Mouse (Mus musculus): Measurements from ENCODE around the gene D430019H16Rik. TPM values are rescaled to one million over a fixed set of nuclear protein-coding genes. Genes with fewer than 3 reads are reported as not detected.

Gene D430019H16Rik
- polyA plus RNA-seq, 1 experiment from 2014 or later: 1.6 TPM

GRCm38 (mm10) chr12:105539649-105540048 is 86.0 kb downstream of the D430019H16Rik start:
- no peaks in the 10 kb centered on the region for H3K36me3 ChIP-seq
- no peak for ATAC-seq (ENCODE audit: insufficient number of reproducible peaks, low FRiP score, low TSS enrichment, low read depth)
- no peak overlapping the region for H3K9ac ChIP-seq
- no peaks in the 10 kb centered on the region for H3K4me1 ChIP-seq
- H3K27me3 ChIP-seq: no peaks in the 10 kb centered on the region
- H3K4me3 ChIP-seq (replicated peaks): no peak overlapping the region
- H3K4me2 ChIP-seq (replicated peaks): no peak overlapping the region
- WGBS: 88% methylated on average over 10 of the region's 10 CpGs
- H3K9me3 ChIP-seq (replicated peaks): no peaks in the 10 kb centered on the region
- no peak overlapping the region for H3K27ac ChIP-seq (replicated peaks)

GRCm38 (mm10) chr12:105541590-105542402 is 88.1 kb downstream of the D430019H16Rik start:
- no peak overlapping the region for H3K4me3 ChIP-seq (replicated peaks)
- no peak overlapping the region for H3K9ac ChIP-seq
- H3K4me1 ChIP-seq: peaks cover 10% of the 10 kb centered on the region
- no peak for ATAC-seq (ENCODE audit: insufficient number of reproducible peaks, low FRiP score, low TSS enrichment, low read depth)
- H3K9me3 ChIP-seq (replicated peaks): no peaks in the 10 kb centered on the region
- 72% methylated on average over 12 of the region's 12 CpGs for WGBS
- H3K27me3 ChIP-seq: no peaks in the 10 kb centered on the region
- no peak overlapping the region for H3K27ac ChIP-seq (replicated peaks)
- no peak overlapping the region for H3K4me2 ChIP-seq (replicated peaks)
- no peaks in the 10 kb centered on the region for H3K36me3 ChIP-seq

- 75% methylated on average over 3 of the region's 3 CpGs for WGBS
- H3K9ac ChIP-seq: no peak overlapping the region
- H3K4me2 ChIP-seq (replicated peaks): no peak overlapping the region
- no peak for ATAC-seq (ENCODE audit: insufficient number of reproducible peaks, low FRiP score, low TSS enrichment, low read depth)
- no peaks in the 10 kb centered on the region for H3K9me3 ChIP-seq (replicated peaks)
- H3K4me1 ChIP-seq: peaks cover 10% of the 10 kb centered on the region
- H3K36me3 ChIP-seq: no peaks in the 10 kb centered on the region
- no peaks in the 10 kb centered on the region for H3K27me3 ChIP-seq
- no peak overlapping the region for H3K27ac ChIP-seq (replicated peaks)
- no peak overlapping the region for H3K4me3 ChIP-seq (replicated peaks)
These were observed 88.9 kb downstream of the D430019H16Rik start for GRCm38 (mm10) chr12:105542513-105542912.

Other genes starting within 250 kb of the D430019H16Rik start
- not detected in 2 replicates for gene Tcl1, start 231.1 kb upstream of the D430019H16Rik start, polyA plus RNA-seq (2015; fragmentation: Nextera tagmentation; extraction: Ambion mirVana)
- 0.37 and 0.38 TPM in 2 replicates for gene Tunar, start 120.0 kb upstream of the D430019H16Rik start, polyA plus RNA-seq (2015; fragmentation: Nextera tagmentation; extraction: Ambion mirVana)
- gene Bdkrb2, start 109.4 kb downstream of the D430019H16Rik start, polyA plus RNA-seq (2015; fragmentation: Nextera tagmentation; extraction: Ambion mirVana): 2.6 and 2.8 TPM in 2 replicates
- 0.52 and 0.53 TPM in 2 replicates for gene Bdkrb1, start 149.2 kb downstream of the D430019H16Rik start, polyA plus RNA-seq (2015; fragmentation: Nextera tagmentation; extraction: Ambion mirVana)
- 31.3 and 33.1 TPM in 2 replicates for gene Gskip, start 231.0 kb downstream of the D430019H16Rik start, polyA plus RNA-seq (2015; fragmentation: Nextera tagmentation; extraction: Ambion mirVana)
- gene Atg2b, start 231.4 kb downstream of the D430019H16Rik start, polyA plus RNA-seq (2015; fragmentation: Nextera tagmentation; extraction: Ambion mirVana): 12.8 and 14.6 TPM in 2 replicates

Measured in embryonic facial prominence, embryonic 15.5 days (tissue).